Mouse (Mus musculus) left cerebral cortex, postnatal 10 days (tissue): ENCODE measurements around the gene Samd8. TPM values are rescaled to one million over a fixed set of nuclear protein-coding genes. Genes with fewer than 3 reads are reported as not detected.
A peak's percentile ranks its signal among the peaks of the same experiment; 100 is the strongest.

Source experiments
- DNase-seq, 2 experiments: peaks; one replicate each; pipeline ENCODE4 v3.0.0; 2021 to 2022; ENCODE audit warnings: low spot score in 2 of 2, mixed read lengths in 1 of 2; ENCODE audit errors: extremely low spot score in 1 of 2
- intact Hi-C: fragments of 180-260 bp; cut with DNase I; formaldehyde crosslinking; loops from one replicate; pipeline ENCODE4 v1.15.1; 2025
- total RNA-seq, 2 experiments: library from RNA; stranded (reverse); gene quantifications; 2 replicates each; pipeline ENCODE4 v1.2.3; 2021

Gene Samd8
- total RNA-seq, 2 experiments from 2014 or later: 103 to 105 TPM

DNA sequence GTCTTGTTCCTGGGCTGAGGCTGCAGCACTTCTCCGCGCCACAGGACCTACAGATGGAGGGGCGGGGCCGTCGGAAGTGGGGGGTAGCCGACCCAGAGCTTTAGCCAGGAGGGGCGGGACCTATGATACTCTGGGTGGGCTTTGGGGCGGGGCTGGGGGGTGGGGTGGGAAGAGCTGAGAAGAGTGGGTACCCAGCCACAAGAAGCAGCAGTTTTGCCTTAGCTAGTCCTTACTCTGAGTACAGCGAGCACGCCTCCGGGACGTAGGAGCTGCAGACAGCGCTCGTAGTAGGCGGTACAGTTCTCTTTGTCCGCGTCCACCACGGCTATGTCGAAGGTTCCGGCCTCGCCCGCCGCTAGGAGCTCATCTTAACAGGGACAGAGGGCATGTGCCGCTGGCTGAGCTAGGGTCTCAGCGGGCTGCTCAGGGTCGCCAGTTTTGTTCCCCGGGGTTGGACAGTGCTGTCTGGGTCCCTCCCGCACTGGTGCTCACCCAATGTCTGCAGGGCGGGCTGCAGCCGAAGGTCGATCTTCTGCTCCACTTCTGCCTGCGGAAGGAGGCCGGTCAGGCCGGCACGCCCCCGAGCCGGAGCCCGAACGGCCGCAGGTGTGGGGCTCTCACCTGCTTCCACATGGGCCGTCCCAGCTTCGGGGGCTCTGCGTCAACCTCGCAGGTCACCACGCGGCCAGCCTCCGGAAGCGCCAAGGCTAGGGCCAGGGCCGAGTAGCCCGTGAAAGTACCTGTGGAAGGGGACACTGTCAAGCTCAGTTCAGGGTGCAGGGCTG, 97.2 kb downstream of the Samd8 start:
- intact Hi-C loops: loop anchor here (5.0 kb wide), 1 partner anchor 95 kb away; the partner anchor contains the start of genes Dusp13 and Samd8
- DNase-seq: peak in 1 of 2 experiments; percentile 82

Other genes with a start within 250 kb of the Samd8 start
- not detected for gene Dupd1, start 36.0 kb upstream of the Samd8 start, total RNA-seq
- under 1 TPM in 1 of 2 experiments, not detected in 1; 0.39 TPM for gene Dusp13, start 650 bp downstream of the Samd8 start, total RNA-seq
- gene Vdac2, start 74.7 kb downstream of the Samd8 start, total RNA-seq: 100 to 1,000 TPM; 210 to 217 TPM
- 10 to 100 TPM; 37.7 to 40.8 TPM for gene Comtd1, start 98.4 kb downstream of the Samd8 start, total RNA-seq
- 1 to 10 TPM; 2.6 to 3.2 TPM for gene Zfp503, start 239.1 kb downstream of the Samd8 start, total RNA-seq